Mouse (Mus musculus) MEL (cell line): ENCODE results near the gene Gm10643.

Experiments
- CTCF ChIP-seq, 3 experiments: IDR thresholded peaks in 2 of 3; conservative IDR thresholded peaks in 1 of 3; 2 replicates each; pipeline ENCODE4 v1.5.1; 2011 to 2012; ENCODE audit warnings: low read length in 3 of 3, low read depth in 2 of 3, mild to moderate bottlenecking in 2 of 3, improper control_type of control experiment in 1 of 3, inconsistent platforms in 1 of 3, mixed read lengths in 1 of 3, moderate library complexity in 1 of 3; ENCODE audit not compliant: control insufficient read depth in 1 of 3, insufficient read depth in 1 of 3, poor library complexity in 1 of 3, severe bottlenecking in 1 of 3
- GABPA ChIP-seq: IDR thresholded peaks from 2 replicates; pipeline ENCODE4 v1.6.1; 2012; ENCODE audit warnings: low read depth, mild to moderate bottlenecking, inconsistent platforms, low read length, improper control_type of control experiment, moderate library complexity
- MAFK ChIP-seq: IDR thresholded peaks from 2 replicates; pipeline ENCODE4 v1.6.1; 2011; ENCODE audit warnings: low read depth, mild to moderate bottlenecking, low read length, improper control_type of control experiment, borderline replicate concordance
- POLR2A ChIP-seq, 2 experiments: IDR thresholded peaks; 2 replicates each; pipeline ENCODE4 v1.6.1; 2011 to 2012; ENCODE audit warnings: low read length in 2 of 2, mild to moderate bottlenecking in 2 of 2, control low read depth in 1 of 2, improper control_type of control experiment in 1 of 2, low read depth in 1 of 2, moderate library complexity in 1 of 2; ENCODE audit not compliant: control insufficient read depth in 1 of 2, insufficient read depth in 1 of 2, poor library complexity in 1 of 2
- POLR2AphosphoS5 ChIP-seq: IDR thresholded peaks from 2 replicates; pipeline ENCODE4 v1.6.1; 2012; ENCODE audit warnings: low read depth, borderline replicate concordance, mild to moderate bottlenecking, inconsistent platforms, low read length, moderate library complexity, mixed read lengths
- TAL1 ChIP-seq: IDR thresholded peaks from 2 replicates; pipeline ENCODE4 v1.6.1; 2012; ENCODE audit warnings: mild to moderate bottlenecking, inconsistent platforms, low read length, moderate library complexity, mixed read lengths
- UBTF ChIP-seq: IDR thresholded peaks from 2 replicates; pipeline ENCODE4 v1.6.1; 2012; ENCODE audit warnings: low read depth, mild to moderate bottlenecking, inconsistent platforms, low read length, improper control_type of control experiment, moderate library complexity, borderline replicate concordance; ENCODE audit not compliant: insufficient read depth
- USF1 ChIP-seq: IDR thresholded peaks from 2 replicates; pipeline ENCODE4 v1.6.1; 2014; ENCODE audit warnings: low read depth, mild to moderate bottlenecking, inconsistent platforms, low read length, improper control_type of control experiment, moderate library complexity
- ZC3H11A ChIP-seq: IDR thresholded peaks from 2 replicates; pipeline ENCODE4 v1.6.1; 2012; ENCODE audit warnings: low read depth, mild to moderate bottlenecking, inconsistent platforms, low read length, improper control_type of control experiment
- ZKSCAN1 ChIP-seq: IDR thresholded peaks from 2 replicates; pipeline ENCODE4 v1.6.1; 2012; ENCODE audit warnings: low read depth, mild to moderate bottlenecking, inconsistent platforms, low read length, improper control_type of control experiment, moderate library complexity

DNA sequence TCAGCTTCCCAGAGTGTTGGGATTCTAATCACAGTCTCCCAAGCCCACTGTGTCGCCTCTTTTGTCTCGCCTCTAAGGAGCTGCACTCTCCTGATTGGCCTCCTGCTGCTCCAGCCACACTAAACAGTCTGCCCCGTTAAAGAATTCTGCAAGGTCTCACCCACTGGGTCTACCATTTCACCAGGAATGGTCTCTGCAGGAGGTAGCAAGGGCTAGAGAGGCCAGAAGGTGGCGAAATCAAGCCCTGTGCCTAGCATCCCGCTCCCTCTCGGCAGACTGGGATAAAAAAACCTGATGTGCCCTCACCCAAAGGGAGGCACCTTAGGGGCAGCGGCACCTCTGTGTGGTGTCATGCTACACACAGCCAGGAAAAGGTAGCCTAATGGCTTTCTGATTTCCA is 20.8 kb downstream of the Gm10643 start:
- TF ChIP-seq ZC3H11A (no peak), POLR2A (IDR thresholded peaks at IDR 0.05; ENCODE audit: control insufficient read depth in 1 of 2, insufficient read depth in 1 of 2, low read depth in 1 of 2, low read length in 2 of 2, poor library complexity in 1 of 2) (no peak), POLR2AphosphoS5 (no peak), MAFK (no peak), USF1 (no peak), TAL1 (no peak), CTCF (IDR thresholded peaks at IDR 0.05 in 2 of 3, conservative IDR thresholded peaks at IDR 0.05 in 1 of 3; ENCODE audit: control insufficient read depth in 1 of 3, insufficient read depth in 1 of 3, low read depth in 2 of 3, low read length in 3 of 3, poor library complexity in 1 of 3, severe bottlenecking in 1 of 3) (no peak), ZKSCAN1 (no peak), UBTF (no peak), GABPA (no peak)
